Mouse (Mus musculus): ENCODE results near the gene Dnah9.

DNA sequence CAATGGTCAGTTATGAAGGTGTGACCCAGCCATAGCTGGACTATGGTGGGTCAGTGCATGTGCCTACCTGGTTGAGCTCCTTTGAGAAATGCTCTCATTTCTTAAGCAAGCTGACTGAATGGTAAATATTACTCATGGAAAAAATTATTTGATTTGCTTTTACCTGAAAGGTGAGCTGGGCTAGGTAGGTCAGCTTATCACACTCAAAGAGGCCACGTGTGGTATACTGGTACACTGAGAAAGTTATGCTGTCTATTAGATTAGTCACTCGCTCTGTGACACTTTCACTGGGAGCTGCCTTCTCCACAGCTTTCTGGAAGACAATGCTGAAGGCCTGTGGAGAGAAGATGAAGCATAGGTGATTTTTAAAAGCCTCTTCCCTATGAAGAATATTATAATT is 286.9 kb downstream of the Dnah9 start:
- TF ChIP-seq CTCF (conservative IDR thresholded peaks at IDR 0.05; ENCODE audit: insufficient read depth, insufficient read length, low read depth, low read length) (no peak), POLR2A (IDR thresholded peaks at IDR 0.05; ENCODE audit: low read depth, low read length) (no peak)

Data from kidney, adult 2 months (tissue).